Mouse (Mus musculus): Measurements from ENCODE around the gene Elmo1. TPM values are rescaled to one million over a fixed set of nuclear protein-coding genes. Genes with fewer than 3 reads are reported as not detected.

The Elmo1 gene
- 18.8 and 22.2 TPM in 2 replicates for total RNA-seq (2021)
- long read RNA-seq, full-length matches to known transcripts = 2 of 6 reads
- long read RNA-seq, partial matches to known transcripts = 2 of 6 reads
- long read RNA-seq, other reads (novel, unspliced or antisense) = 2 of 6 reads

DNA sequence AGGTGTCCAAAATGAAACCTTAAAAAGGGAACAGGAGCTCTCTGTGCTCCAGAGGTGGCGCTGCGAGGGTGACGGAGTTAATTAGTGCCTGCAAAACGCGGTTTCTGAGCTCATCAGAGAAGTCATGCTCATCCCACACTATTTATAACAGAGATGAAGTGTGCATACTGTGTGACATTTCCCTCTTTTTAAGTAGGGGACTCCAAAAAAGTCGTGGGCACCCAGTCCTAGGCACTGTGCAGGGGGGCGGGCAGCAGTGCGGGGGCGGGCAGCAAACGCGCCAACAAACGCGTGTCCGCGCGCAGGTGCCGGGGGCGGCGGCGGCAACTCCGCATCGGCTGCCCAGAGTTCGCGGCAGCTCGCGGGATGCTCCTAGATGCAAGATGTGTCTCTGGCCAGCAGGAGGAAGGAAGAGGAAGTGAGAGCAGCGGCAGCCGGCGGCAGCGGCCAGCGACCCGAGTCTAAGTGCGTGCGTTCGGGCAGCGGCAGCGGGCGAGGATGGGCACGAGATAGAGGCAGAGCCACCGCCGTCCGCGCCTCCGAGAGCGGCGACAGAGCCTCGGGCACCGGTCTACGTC, at the start of gene Elmo1:
TSS of gene Elmo1 (plus strand) at position 464 of the 578 bp plus-strand sequence.
- peak; percentile 76 for DNase-seq

DNA sequence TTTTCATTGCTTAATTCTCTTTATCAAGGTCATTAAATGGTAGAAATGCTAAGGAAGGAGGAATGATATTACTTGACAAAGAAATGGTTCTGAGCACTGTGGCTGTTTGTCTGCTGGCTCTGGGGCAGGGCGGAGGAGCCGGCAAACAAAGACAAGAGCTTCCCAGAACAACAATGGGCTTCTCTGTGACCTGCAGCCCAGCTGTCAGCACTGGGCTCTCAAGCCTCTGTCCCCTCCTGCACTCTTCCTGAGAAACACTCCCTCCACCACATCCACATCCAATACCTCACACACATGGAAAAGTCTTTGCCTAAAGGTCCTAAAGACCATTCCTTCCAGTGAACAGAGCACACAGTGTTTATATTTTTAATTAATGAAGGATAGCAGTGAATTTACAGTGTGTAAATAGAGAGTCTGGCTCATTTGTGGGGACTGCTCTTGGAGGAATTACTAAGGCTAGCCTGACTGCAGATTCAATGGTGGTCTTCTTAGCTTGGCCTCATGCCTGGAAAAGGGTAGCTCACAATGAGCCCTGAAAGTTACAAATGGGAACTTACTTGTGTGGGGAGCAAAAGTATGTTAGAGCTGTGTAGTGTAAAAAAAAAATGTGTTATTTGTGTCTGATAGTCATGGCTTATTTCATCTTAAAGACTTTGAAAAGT, 49.1 kb upstream of the Elmo1 start:
- no peak for DNase-seq

DNA sequence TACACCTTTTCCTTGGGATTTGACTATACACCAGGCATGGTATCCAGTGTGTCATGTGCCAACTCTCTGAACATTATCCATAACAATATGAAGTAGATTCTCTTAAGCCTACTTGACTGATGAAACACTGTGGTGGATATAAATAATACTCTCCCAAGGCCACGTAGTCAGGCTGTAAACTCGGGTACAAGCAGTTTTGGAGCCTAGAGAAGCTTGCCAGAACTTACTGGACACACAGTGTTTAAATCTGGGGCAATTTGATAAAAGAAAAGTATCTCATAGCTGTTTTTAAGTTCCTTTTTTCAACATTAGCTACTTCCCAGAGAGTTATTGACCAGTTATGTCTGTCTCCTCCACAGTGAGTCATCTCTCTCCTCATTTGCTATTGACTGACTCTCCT, 47.5 kb upstream of the Elmo1 start:
- no peak for DNase-seq

DNA sequence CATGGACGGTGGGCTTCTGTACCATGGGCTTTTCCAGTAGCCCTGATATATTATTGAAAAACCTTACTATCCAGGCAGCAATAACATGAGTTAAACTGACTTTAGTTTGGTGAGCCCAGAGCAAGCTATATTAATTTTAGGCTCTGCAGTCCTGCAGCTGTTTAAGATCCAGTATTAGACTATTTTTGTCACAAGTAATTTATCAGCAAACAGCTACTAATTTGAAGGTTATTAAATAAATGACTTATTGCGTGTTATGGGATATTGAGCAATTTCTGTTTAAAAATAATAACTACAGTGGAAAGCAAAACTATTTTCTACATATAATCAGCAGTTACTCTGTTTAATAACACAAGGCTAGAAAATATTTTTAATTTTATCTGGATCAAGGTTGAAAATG, 45.0 kb upstream of the Elmo1 start:
- DNase-seq = no peak

DNA sequence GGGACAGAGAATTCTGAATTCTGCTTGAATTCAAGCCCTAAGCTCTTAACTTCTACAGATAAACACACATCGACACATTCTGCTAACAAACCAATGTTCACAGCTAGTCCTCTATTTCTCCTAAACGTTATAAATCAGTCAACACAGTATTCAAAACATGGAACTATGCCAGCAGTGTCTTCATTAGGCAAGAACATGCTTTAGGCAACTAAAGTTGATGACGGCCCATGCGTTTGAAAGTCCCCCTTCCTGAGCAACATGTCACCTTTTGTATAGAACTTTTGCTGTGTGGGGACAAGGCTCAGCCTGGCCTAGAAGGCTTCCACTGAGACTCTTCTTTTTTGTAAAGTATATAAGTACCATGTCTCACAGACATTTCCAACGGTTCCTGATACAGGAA, 44.6 kb upstream of the Elmo1 start:
- DNase-seq = no peak

DNA sequence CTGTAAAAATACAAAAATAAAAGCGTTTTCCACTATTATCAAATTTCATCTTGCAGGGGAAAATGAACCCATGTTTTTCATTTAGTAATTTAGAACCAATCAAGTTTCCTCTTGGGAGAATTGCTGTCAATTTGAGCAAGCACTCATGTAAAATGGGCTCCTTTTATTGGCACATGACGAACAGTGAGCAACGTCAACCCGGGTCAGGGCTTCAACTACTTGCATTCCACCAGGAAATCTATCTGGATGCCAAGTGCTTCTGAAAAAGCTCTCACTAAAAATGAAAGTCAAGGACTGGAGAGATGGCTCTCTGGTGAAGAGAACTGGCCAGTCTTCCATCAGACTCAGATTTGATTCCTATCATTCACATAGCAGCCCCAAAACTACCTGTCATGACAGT, 44.0 kb upstream of the Elmo1 start:
- no peak for DNase-seq

DNA sequence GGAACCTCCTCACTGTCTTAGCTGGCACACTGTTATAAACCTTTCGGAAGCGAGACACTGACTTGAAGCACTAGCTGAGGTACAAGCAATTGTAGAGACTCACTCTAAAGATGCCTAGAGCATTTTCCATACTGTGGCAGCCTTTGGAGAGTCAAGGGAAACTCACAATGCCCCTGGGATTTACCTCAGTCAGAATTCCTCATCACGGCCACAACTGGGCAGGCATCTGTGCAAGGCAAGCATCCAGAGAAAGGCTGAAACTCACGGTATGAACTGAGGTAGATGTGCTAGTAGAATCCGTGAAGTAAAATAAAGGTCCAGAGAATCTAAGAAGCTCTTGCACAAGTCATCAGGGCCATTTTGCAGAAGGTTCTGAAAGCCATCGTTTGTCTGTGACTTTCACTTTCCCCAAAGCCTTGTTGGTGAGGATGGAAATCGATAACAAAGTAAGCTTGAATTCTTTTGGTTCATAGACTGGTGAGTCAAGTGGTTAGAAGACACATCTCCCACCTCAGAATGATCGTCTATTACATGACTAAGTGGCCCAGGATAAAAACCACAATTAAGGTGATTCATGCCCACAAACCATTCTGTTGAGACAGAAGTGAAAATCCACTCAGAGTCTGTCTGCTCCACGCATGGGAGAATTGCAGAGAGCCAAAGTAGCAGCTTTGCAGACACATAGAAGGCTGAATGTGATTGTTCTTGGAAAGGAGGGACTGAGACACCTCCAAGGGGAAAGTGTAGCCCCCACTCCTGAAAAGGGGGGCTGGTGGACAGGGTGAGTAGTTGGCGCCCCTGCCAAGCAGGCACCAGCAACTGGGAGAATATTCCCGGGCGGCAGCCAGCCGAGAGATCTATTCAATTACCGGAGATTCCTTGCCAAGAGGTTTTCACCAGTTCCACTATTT, 42.2 kb upstream of the Elmo1 start:
- DNase-seq = no peak

DNA sequence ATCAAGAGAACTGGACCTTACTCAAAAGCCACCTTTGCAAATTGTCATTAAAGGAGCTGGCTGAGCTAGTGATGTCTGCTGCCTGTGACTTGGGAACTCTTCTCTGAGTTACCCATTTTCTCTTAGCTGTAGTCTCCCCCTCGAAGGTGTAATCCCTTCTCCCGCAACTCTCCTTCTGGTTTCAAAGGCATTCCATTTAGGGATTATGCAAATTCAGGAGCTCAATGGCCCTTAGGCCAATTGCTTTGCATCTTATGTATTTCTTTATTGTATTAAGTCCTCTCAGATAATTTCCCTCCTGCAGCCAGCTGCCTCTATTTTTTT, 41.6 kb upstream of the Elmo1 start:
- no peak for DNase-seq

DNA sequence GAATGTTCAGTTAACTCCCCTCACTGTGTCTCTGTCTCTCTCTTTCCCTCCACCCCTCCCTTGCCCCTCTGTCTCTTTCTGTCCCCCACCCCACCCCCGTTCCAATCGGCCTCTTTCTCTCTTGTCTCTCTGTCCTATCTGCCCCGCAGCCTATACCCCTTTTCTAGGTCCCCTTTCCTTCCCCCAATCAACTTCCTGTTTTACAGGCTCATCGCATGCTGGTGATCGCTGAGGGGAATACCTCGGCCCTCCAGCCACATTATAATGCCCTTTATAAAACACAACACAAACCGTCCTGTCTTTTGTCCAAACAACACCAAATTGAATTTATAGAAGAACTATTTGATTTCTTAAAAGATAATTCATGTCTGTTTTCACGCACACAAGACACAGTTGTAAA, 40.7 kb upstream of the Elmo1 start:
- no peak for DNase-seq

DNA sequence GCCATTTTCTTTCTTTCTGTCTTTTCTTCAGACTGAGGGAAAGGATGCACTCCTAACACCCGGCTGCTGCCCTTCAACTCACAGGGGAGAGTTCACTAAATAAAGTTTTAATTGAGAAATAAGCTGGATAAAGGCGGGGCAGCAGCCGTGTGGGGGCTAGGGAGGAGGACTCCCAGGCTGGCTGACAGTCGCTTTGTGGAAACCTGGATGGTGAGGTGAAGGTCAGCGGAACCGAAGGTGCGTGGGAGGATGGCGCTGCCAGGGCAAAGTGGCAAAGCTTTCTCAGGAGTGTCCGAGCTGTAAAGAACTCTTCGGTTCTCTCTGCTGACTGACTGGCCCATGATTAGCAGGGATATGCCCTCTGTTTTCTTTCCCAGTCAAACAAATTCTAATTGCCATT, 40.2 kb upstream of the Elmo1 start:
- no peak for DNase-seq

DNA sequence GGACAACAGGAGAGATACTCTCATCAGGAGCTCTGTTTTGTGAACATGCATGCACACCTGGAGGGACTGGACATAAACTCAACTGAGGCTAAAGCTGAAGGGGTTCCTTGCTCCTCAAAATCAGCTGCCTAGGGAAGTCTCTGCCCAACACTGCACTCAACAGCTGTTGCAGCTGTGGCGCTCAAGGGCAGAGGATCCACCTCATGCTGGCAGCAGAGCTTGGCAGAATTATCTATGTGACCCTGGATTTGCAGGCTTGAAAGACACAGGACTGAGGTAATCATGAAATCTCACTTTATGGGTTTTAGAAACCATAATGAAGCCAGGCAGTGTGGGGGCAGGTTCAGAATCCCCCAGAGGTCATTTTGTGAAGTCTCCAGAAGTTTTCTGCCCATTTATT, 32.5 kb upstream of the Elmo1 start:
- no peak for DNase-seq

DNA sequence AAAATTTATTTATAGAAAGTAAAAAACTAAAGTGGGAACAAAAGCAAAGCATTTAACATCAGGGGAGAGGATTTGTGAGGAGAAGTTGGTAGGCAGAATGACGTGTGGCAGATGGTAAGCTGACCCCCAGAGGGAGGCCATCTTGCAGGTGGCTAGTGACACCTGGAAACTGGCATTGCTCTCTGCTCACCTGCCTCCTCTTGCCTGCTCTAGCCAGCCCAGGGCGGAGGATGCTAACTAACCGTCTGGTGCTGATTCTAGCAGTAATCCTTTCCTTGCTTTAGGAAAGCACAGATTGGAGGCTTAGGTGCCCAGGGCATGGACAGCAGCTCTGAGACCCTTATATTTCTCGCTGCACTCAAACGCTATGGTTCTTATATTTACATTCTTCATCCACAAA, 29.4 kb upstream of the Elmo1 start:
- DNase-seq = no peak

DNA sequence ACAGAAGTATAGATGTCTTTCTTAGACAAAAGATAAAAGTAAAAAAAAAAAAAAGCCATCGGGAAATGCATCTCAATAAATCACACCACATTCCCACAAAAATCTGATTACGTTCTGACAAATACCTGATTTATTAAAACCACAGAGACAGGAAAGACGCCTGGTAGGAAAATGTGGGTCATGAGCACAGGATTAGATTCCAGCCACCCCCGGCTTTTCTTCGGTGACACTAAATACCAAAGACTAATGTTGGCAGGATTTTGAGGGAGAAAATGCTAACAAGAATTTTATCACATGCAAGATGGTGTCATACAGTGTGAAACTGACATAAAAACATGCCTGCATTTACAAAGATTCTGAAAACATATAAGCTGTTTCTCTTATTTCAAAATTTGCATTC, 27.1 kb upstream of the Elmo1 start:
- DNase-seq = no peak

DNA sequence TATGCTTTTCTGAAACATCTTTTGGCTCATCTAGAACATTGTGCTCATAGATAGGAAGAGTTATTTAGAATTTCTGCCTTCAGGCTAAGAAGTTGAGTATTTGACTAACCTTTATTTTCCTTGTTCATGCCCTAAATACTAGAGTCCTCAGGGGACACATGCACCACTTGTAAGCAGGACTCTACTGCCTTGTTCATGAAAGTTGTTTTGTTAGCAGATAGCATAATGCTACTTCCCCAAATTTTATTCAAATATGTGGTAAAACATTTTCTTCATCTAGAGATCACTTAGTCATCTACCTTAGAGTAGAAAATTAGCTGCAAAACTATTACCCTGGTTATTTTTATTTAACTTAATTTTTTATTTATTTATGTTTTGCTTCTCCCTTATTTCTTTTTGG, 18.4 kb upstream of the Elmo1 start:
- no peak for DNase-seq

DNA sequence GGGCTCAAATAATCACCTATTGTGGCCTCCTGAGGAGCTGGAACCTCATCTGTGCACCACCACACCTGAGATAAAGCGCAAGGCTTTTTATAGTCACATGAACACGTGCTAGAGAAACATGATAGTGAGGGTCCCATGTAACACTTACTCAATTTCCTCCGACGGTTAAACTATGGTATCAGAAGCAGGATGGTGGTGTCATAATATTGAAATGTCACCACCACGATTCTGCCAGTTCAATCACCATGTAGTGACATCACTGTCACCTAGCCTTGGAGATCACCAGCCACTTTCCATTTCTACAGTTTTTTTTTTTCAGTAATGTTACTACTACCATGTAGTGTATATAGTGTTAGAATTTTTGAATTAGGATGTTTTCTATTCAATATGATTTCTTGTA, 17.4 kb upstream of the Elmo1 start:
- DNase-seq = no peak

DNA sequence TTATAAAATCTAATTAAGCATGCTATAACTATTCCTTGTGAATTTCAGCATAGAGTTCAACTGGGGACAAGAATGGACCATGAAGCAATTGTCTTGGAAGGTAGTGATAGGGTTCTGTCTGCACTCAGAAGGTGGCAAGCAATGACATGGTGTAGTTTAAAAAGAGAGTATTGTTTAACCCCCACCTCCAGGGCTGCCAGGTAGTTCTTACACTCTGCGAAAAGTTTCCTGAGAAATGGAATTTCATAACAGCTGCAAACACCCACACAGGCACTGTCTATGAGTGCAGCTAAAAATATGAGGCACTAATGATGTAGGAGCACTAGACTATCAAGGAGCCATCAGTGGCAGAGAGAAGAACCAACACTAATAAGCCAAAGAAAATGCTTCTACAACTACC, 13.9 kb upstream of the Elmo1 start:
- no peak for DNase-seq

DNA sequence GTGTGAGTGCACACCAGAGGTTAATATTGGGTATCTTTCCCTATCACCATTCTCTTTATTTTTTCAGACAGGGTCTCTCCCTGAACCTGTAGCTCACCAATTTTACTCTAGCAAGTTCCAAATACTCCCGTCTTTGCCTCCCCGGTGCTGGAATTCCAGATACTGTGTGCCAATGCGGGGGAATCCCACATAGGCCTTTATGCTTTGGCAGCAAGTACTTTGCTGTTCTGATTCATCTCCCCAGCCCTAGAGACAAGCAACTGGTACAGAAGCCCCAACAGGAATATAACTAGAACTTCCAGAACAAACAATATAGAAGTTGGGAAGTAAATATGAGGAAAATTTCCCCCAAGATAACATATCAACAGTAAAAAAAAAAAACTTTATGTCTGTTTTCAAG, 13.2 kb upstream of the Elmo1 start:
- no peak for DNase-seq

DNA sequence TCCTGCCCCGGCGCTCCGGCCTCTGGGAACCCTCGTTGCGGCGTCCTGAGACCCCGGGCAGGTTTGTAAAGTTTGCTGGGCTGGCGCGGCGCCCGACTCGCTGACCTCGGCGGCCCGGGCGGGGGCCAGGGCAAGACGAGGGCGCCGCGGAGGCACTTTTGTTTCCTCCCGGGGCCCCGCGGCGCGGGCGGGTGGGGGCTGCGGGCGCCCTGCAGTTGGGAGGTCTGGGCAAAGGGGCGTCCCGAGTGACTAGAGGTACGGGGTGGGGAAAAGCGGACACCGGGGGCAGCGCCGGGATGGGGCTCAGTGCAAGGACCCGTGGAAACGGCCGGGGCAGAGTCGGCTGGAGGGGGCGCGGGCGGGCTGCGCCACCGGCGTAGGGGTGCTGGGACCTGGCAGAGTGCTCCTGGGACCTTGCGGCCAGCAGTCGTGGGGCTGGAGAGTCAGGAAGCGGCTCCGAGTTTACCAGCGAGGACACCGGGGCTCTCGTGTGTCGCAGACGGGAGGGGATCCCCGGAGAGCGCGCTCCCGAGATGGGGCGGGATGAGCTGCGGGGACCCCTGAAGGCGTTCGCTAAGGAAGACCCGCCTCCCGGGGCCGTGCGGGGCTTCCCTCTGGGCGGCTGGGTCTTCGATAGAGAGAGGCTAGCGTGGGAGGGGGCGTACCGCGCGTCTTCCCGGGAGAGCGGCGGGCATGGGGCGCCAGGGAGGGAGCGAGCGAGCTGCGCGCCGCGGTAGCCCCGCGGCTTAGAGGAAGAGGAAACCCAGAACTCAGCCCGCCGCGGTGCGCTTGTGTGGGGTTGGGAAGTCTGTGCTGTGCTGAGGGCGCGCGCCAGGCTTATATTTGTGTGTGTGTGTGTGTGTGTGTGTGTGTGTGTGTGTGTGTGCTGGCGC, 561 bp downstream of the Elmo1 start:
- peak; percentile 60 for DNase-seq

DNA sequence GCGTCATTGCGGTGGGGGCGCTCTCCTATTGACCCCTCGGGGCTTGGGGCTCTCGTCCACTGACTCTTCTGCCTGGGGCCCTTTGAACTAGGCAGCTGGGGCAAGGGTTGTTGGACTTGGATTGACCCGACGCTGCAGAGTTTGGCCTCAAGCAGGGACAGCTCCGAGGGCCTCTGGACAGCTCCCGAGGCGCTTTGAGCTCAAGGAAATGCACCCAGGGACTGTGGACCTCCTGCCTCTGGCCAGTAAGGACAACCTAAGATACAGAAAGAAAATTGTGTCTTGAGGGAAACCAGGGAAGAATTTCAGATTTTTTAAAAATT, 1.2 kb downstream of the Elmo1 start:
- no peak for DNase-seq

DNA sequence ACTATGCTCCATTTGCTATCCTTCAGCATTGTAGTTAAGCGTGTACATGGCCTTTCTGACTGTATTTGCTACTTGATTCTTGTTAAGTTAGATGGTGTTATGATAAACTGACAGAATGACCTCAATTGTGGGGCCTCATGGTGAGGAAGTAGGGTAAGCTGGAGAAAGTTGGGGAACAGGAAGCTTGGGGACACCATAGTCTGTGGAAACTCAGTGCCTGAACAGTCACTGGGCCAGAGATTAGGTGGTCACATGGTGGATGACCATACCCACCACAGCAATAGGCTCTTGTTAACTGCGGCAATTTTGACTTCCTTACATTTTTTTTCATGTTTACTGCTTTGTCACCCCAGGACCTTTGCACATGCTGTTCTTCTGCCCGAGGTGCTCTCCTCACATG, 1.9 kb downstream of the Elmo1 start:
- no peak for DNase-seq

DNA sequence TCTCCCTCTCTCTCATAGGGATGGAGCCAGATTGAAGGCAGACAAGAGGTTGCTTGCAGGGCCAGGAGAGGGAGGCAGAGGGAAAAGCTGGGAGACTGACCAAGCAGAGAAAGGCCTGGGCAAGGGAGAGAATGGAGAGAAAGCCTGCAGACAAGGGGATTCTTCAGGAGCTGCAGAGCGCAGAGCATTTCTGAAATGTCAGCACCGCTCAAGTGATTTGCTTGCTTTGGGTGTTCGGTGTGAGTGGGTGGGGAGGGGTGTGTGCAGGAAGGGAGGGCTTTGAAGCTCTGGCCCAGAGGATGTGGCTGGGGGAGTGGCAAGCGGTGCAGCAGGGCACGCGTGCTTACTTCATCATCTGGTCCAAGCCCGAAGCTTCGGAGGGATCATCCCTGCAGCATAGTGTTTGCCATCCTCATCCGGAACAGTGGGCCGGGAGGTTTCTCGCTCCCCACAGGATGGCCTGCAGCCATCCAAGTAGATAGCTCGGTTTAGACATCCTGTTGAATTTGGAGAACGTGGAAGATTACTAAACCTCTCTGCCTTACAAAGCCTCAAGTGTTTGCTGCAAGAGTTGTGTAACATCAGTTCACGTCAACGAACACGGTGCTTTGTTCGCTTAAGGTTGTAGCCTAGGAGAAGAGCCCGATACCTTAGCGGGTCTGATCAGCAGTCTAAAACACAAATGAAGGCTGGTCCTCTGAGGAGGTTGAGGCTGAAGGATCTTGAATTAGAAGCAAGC, 3.1 kb downstream of the Elmo1 start:
- no peak for DNase-seq
